Mouse (Mus musculus) hindbrain, embryonic 10.5 days (tissue): ENCODE data around the gene Garnl3. TPM values are rescaled to one million over a fixed set of nuclear protein-coding genes. Genes with fewer than 3 reads are reported as not detected.

ENCODE experiments used
- DNase-seq: peaks from one replicate; pipeline ENCODE4 v3.0.0-alpha.2; 2017; ENCODE audit warnings: low spot score
- H3K27ac ChIP-seq: fragments of 300-500 bp; sonication (generic); 2 replicates; pipeline ENCODE4 v1.5.1; 2016; ENCODE audit warnings: mild to moderate bottlenecking, moderate library complexity
- H3K27me3 ChIP-seq: fragments of 300-500 bp; sonication (generic); 2 replicates; pipeline ENCODE4 v1.6.1; 2016; ENCODE audit warnings: mild to moderate bottlenecking; ENCODE audit not compliant: poor library complexity, insufficient read depth, severe bottlenecking
- H3K36me3 ChIP-seq: fragments of 300-500 bp; sonication (generic); 2 replicates; pipeline ENCODE4 v1.6.1; 2016; ENCODE audit warnings: mild to moderate bottlenecking, moderate library complexity
- H3K4me1 ChIP-seq: fragments of 300-500 bp; sonication (generic); replicated peaks from 2 replicates; pipeline ENCODE4 v1.6.1; 2016; ENCODE audit warnings: mild to moderate bottlenecking
- H3K4me3 ChIP-seq: fragments of 300-500 bp; sonication (generic); 2 replicates; pipeline ENCODE4 v1.5.1; 2016; ENCODE audit warnings: mild to moderate bottlenecking, moderate library complexity
- H3K9me3 ChIP-seq: fragments of 300-500 bp; sonication (generic); 2 replicates; pipeline ENCODE4 v1.6.1; 2016; ENCODE audit warnings: mild to moderate bottlenecking, moderate library complexity
- WGBS: fragments of 180-500 bp; shearing (Covaris S2); methylation state at CpG from one replicate; pipeline ENCODE4 v1.1.7; 2016; 5-methylcytosine and 5-hydroxymethylcytosine counted together
- polyA plus RNA-seq: library from polyadenylated mRNA; unstranded; fragments of >200 nt; fragmentation: Nextera tagmentation; extraction: Ambion mirVana; gene quantifications from 2 replicates; pipeline ENCODE4 v1.2.1, GENCODE M21; 2016

Gene Garnl3
- polyA plus RNA-seq, 1 experiment from 2014 or later, result 14.5 TPM

- no peak for DNase-seq
- Histone ChIP-seq H3K4me1 (peaks cover 52% of the 10 kb centered on the region), H3K27ac (no peak overlapping the region), H3K27me3 (no peaks in the 10 kb centered on the region), H3K36me3 (peaks cover 26% of the 10 kb centered on the region), H3K9me3 (no peaks in the 10 kb centered on the region), H3K4me3 (peak overlapping the region; percentile 73; the same call in 1 of the 2 replicates)
- WGBS, result 86% methylated on average over 9 of the region's 9 CpGs
Measured at GRCm38 (mm10) chr2:32968024-32968614, 163.3 kb downstream of the Garnl3 start.

- under 1% methylated on average over 55 of the region's 55 CpGs for WGBS
- Histone ChIP-seq H3K4me1 (peaks cover 64% of the 10 kb centered on the region), H3K27me3 (no peaks in the 10 kb centered on the region), H3K36me3 (peaks cover 30% of the 10 kb centered on the region), H3K9me3 (no peaks in the 10 kb centered on the region), H3K4me3 (peak overlapping the region; percentile 73), H3K27ac (peak overlapping the region; percentile 94)
- DNase-seq, result peak; percentile 86
Measured at GRCm38 (mm10) chr2:32966689-32967631, 164.5 kb downstream of the Garnl3 start.

- H3K27ac ChIP-seq, result peak overlapping the region; percentile 94
- 12% methylated on average over 13 of the region's 13 CpGs for WGBS
- no peaks in the 10 kb centered on the region for H3K27me3 ChIP-seq
- peaks cover 30% of the 10 kb centered on the region for H3K36me3 ChIP-seq
- H3K9me3 ChIP-seq, result no peaks in the 10 kb centered on the region
- H3K4me1 ChIP-seq, result peaks cover 66% of the 10 kb centered on the region
- H3K4me3 ChIP-seq, result peak overlapping the region; percentile 73
- no peak for DNase-seq
Measured at GRCm38 (mm10) chr2:32966184-32966688, 165.2 kb downstream of the Garnl3 start.

GRCm38 (mm10) chr2:32965511-32966183, 165.8 kb downstream of the Garnl3 start:
- 17% methylated on average over 7 of the region's 7 CpGs for WGBS
- Histone ChIP-seq H3K27me3 (no peaks in the 10 kb centered on the region), H3K4me3 (peak overlapping the region; percentile 73), H3K4me1 (peaks cover 70% of the 10 kb centered on the region), H3K27ac (no peak overlapping the region), H3K36me3 (peaks cover 30% of the 10 kb centered on the region), H3K9me3 (no peaks in the 10 kb centered on the region)
- DNase-seq, result no peak

- Histone ChIP-seq H3K27me3 (no peaks in the 10 kb centered on the region), H3K27ac (no peak overlapping the region), H3K9me3 (no peaks in the 10 kb centered on the region), H3K4me1 (peaks cover 76% of the 10 kb centered on the region), H3K36me3 (peaks cover 30% of the 10 kb centered on the region), H3K4me3 (peak overlapping the region; percentile 98; the same call in 1 of the 2 replicates)
- 31% methylated on average over 10 of the region's 10 CpGs for WGBS
- DNase-seq, result no peak
Measured at GRCm38 (mm10) chr2:32964659-32965457, 166.6 kb downstream of the Garnl3 start.

GRCm38 (mm10) chr2:32963981-32964380, 167.5 kb downstream of the Garnl3 start:
- 70% methylated on average over 1 of the region's 1 CpGs for WGBS
- no peak for DNase-seq
- Histone ChIP-seq H3K4me3 (peak overlapping the region; percentile 98), H3K27ac (no peak overlapping the region), H3K27me3 (no peaks in the 10 kb centered on the region), H3K9me3 (no peaks in the 10 kb centered on the region), H3K4me1 (peaks cover 76% of the 10 kb centered on the region), H3K36me3 (peaks cover 30% of the 10 kb centered on the region)

GRCm38 (mm10) chr2:32963544-32963943, 167.9 kb downstream of the Garnl3 start:
- Histone ChIP-seq H3K36me3 (peaks cover 30% of the 10 kb centered on the region), H3K4me1 (peaks cover 76% of the 10 kb centered on the region), H3K27ac (no peak overlapping the region), H3K27me3 (no peaks in the 10 kb centered on the region), H3K4me3 (peak overlapping the region; percentile 98), H3K9me3 (no peaks in the 10 kb centered on the region)
- 75% methylated on average over 4 of the region's 4 CpGs for WGBS
- no peak for DNase-seq

GRCm38 (mm10) chr2:32962875-32963220, 168.6 kb downstream of the Garnl3 start:
- Histone ChIP-seq H3K9me3 (no peaks in the 10 kb centered on the region), H3K4me1 (peaks cover 71% of the 10 kb centered on the region)

GRCm38 (mm10) chr2:32962062-32962874, 169.2 kb downstream of the Garnl3 start:
- H3K27me3 ChIP-seq, result no peaks in the 10 kb centered on the region
- H3K4me1 ChIP-seq, result peaks cover 66% of the 10 kb centered on the region
- no peaks in the 10 kb centered on the region for H3K9me3 ChIP-seq
- peaks cover 41% of the 10 kb centered on the region for H3K36me3 ChIP-seq
- DNase-seq, result peak; percentile 46
- H3K4me3 ChIP-seq, result peak overlapping the region; percentile 98
- H3K27ac ChIP-seq, result peak overlapping the region; percentile 97
- under 1% methylated on average over 33 of the region's 33 CpGs for WGBS

More at GRCm38 (mm10) chr2:32962875-32963220, 168.6 kb downstream of the Garnl3 start:
- no peaks in the 10 kb centered on the region for H3K27me3 ChIP-seq
- H3K27ac ChIP-seq, result peak overlapping the region; percentile 97
- peaks cover 36% of the 10 kb centered on the region for H3K36me3 ChIP-seq
- peak overlapping the region; percentile 98 for H3K4me3 ChIP-seq
- no peak for DNase-seq
- 9% methylated on average over 9 of the region's 9 CpGs for WGBS

GRCm38 (mm10) chr2:32961192-32961995, 170.1 kb downstream of the Garnl3 start, which contains the start of the genes Rpl12 and Lrsam1:
Gene Rpl12 (plus strand): TSS chr2:32961559.
Gene Lrsam1 (minus strand): TSS chr2:32961614.
- Histone ChIP-seq H3K27me3 (no peaks in the 10 kb centered on the region), H3K4me1 (peaks cover 57% of the 10 kb centered on the region)
- 3% methylated on average over 55 of the region's 55 CpGs for WGBS

GRCm38 (mm10) chr2:32960273-32960672, 171.2 kb downstream of the Garnl3 start:
- H3K27ac ChIP-seq, result no peak overlapping the region
- H3K36me3 ChIP-seq, result peaks cover 60% of the 10 kb centered on the region
- H3K27me3 ChIP-seq, result no peaks in the 10 kb centered on the region
- WGBS, result 93% methylated on average over 4 of the region's 4 CpGs
- no peaks in the 10 kb centered on the region for H3K9me3 ChIP-seq
- no peak for DNase-seq
- peaks cover 47% of the 10 kb centered on the region for H3K4me1 ChIP-seq
- H3K4me3 ChIP-seq, result peak overlapping the region; percentile 98

More at GRCm38 (mm10) chr2:32961192-32961995, 170.1 kb downstream of the Garnl3 start, which contains the start of the genes Rpl12 and Lrsam1:
- DNase-seq, result peak; percentile 95
- Histone ChIP-seq H3K9me3 (no peaks in the 10 kb centered on the region), H3K36me3 (peaks cover 50% of the 10 kb centered on the region), H3K27ac (peak within 1 kb of the TSS; percentile 97), H3K4me3 (peak within 1 kb of the TSS; percentile 98)
